Mouse (Mus musculus) hindbrain, embryonic 13.5 days (tissue): ENCODE measurements around the gene Hist1h4a. TPM values are rescaled to one million over a fixed set of nuclear protein-coding genes. Genes with fewer than 3 reads are reported as not detected.
"Not testable (repeated sequence)": the region's sequence is repeated elsewhere in the genome, so short reads cannot be mapped to it uniquely, and the experiment has no call there.

Source experiments
- ATAC-seq: fragments of 200-750 bp; cut with Nextera tagmentation; 2 replicates; pipeline ENCODE4 v1.8.0; 2017; ENCODE audit warnings: moderate TSS enrichment; ENCODE audit not compliant: low FRiP score
- H3K27ac ChIP-seq: fragments of 300-500 bp; sonication (generic); 2 replicates; pipeline ENCODE4 v1.5.1; 2015; ENCODE audit warnings: inconsistent platforms, mild to moderate bottlenecking, moderate library complexity
- H3K27me3 ChIP-seq: fragments of 300-500 bp; sonication (generic); 2 replicates; pipeline ENCODE4 v1.6.1; 2015; ENCODE audit warnings: mild to moderate bottlenecking, inconsistent platforms
- H3K36me3 ChIP-seq: fragments of 300-500 bp; sonication (generic); 2 replicates; pipeline ENCODE4 v1.6.1; 2015; ENCODE audit warnings: mild to moderate bottlenecking, inconsistent platforms
- H3K4me1 ChIP-seq: fragments of 300-500 bp; sonication (generic); replicated peaks from 2 replicates; pipeline ENCODE4 v1.6.1; 2015; ENCODE audit warnings: inconsistent platforms
- H3K4me2 ChIP-seq: fragments of 300-500 bp; sonication (generic); 2 replicates; pipeline ENCODE4 v1.6.1; 2015; ENCODE audit warnings: inconsistent platforms, mild to moderate bottlenecking, moderate library complexity
- H3K4me3 ChIP-seq: fragments of 300-500 bp; sonication (generic); 2 replicates; pipeline ENCODE4 v1.5.1; 2015; ENCODE audit warnings: mild to moderate bottlenecking, inconsistent platforms
- H3K9ac ChIP-seq: fragments of 300-500 bp; sonication (generic); 2 replicates; pipeline ENCODE4 v1.6.1; 2015; ENCODE audit warnings: mild to moderate bottlenecking, inconsistent platforms
- H3K9me3 ChIP-seq: fragments of 300-500 bp; sonication (generic); 2 replicates; pipeline ENCODE4 v1.6.1; 2016; ENCODE audit warnings: inconsistent platforms
- WGBS: fragments of 180-500 bp; shearing (Covaris S2); methylation state at CpG from one replicate; pipeline ENCODE4 v1.1.7; 2015; 5-methylcytosine and 5-hydroxymethylcytosine counted together
- polyA plus RNA-seq: library from polyadenylated mRNA; unstranded; fragments of >200 nt; fragmentation: Nextera tagmentation; extraction: Ambion mirVana; gene quantifications from 2 replicates; pipeline ENCODE4 v1.2.1, GENCODE M21; 2015

The Hist1h4a gene
- polyA plus RNA-seq, 1 experiment from 2014 or later: not detected

DNA sequence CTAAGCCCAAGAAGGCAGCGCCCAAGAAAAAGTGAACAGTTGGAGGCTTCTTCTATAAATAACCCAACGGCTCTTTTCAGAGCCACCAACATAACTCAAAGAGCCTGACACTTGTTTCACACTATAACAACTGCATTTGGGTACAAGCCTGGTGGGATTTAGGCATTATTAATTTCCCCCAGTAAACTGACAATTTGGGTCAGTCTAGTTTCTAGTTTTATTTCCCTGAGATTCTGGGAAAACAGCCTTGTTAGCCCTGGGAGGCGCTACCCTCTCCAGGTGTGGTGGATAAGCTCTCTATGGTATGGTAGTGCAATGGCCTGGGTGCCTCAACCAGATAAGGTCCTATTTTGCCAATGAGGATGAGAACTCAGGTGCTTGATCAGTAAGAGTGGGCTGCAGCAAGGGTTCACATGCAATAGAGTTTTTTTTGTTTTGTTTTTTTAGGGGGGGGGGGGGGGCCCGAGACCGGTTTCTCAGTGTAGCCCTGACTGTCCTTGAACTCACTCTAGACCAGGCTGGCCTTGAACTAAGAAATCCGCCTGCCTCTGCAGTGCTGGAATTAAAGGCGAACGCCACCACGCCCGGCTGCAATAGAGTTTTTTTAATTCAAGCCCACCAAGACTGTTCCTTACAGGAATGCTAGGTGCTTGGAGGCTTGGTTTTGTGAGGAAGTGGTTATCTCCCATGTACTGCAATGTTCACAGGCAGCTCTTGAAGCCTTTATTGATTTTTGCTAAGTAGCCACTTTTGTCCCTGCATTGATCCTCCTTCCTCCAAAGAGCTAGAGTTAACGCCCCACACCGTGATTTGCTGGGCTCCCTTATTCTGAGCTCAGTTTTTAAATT lies 3.5 kb upstream of the Hist1h4a start:
- Histone ChIP-seq H3K4me3 (peak overlapping the region; percentile 53), H3K36me3 (no peaks in the 10 kb centered on the region), H3K9ac (peak overlapping the region; percentile 79), H3K9me3 (no peaks in the 10 kb centered on the region), H3K4me1 (peaks cover 28% of the 10 kb centered on the region), H3K27ac (peak overlapping the region; percentile 89; the same call in 1 of the 2 replicates), H3K27me3 (no peaks in the 10 kb centered on the region), H3K4me2 (peak overlapping the region; percentile 94)
- no peak for ATAC-seq
- 36% methylated on average over 12 of the region's 12 CpGs for WGBS

DNA sequence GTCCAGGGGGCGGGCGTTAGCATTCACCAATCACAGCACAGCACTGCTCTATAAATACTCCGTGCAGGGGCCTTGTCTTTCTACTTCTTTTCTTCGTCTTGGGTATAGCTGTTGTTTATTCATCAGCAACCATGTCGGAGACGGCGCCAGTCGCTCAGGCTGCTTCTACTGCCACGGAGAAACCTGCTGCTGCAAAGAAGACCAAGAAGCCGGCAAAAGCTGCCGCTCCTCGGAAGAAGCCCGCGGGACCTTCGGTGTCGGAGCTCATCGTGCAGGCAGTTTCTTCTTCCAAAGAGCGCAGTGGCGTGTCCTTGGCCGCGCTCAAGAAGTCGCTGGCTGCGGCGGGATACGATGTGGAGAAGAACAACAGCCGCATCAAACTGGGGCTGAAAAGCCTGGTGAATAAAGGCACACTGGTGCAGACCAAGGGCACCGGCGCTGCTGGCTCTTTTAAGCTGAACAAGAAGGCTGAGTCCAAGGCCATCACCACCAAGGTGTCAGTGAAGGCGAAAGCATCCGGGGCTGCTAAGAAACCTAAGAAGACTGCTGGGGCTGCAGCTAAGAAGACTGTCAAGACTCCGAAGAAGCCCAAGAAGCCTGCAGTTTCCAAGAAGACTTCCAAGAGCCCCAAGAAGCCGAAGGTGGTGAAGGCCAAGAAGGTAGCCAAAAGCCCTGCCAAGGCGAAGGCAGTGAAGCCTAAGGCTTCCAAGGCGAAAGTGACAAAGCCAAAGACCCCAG lies 2.7 kb upstream of the Hist1h4a start, which contains the start of gene Hist1h1a:
Gene Hist1h1a (plus strand): TSS at position 81 of the 738 bp plus-strand sequence.
- Histone ChIP-seq H3K4me1 (peaks cover 28% of the 10 kb centered on the region), H3K27ac (peak within 1 kb of the TSS; percentile 89), H3K9me3 (no peaks in the 10 kb centered on the region), H3K27me3 (no peaks in the 10 kb centered on the region), H3K4me2 (peak within 1 kb of the TSS; percentile 94), H3K4me3 (peak within 1 kb of the TSS; percentile 53), H3K9ac (peak within 1 kb of the TSS; percentile 79), H3K36me3 (no peaks in the 10 kb centered on the region)
- whole genome bisulfite sequencing: 3% methylated on average over 34 of the region's 34 CpGs
- ATAC-seq: peak; percentile 69

DNA sequence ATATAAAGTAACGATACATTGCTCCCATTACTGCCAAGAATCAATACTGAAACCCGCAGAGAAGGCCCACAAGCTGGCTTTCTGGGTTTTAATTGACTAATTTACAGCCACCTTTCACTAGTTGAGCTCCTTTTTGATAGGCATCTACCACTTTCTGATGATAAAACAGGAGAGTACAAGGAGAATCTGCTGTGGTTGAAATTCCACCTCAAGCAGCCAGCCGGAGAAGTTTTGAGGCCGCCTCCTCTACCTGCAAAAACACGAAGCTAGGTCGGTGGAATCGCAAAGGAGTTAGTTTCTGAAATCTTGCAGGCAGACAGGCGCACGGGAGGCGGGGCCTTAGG lies 2.2 kb upstream of the Hist1h4a start:
- no peak for ATAC-seq
- peak overlapping the region; percentile 53 for H3K4me3 ChIP-seq
- H3K9ac ChIP-seq: no peak overlapping the region; the same call in 1 of the 2 replicates
- no peaks in the 10 kb centered on the region for H3K36me3 ChIP-seq
- no peaks in the 10 kb centered on the region for H3K9me3 ChIP-seq
- H3K27me3 ChIP-seq: no peaks in the 10 kb centered on the region
- 0% methylated on average over 10 of the region's 10 CpGs for WGBS
- H3K4me2 ChIP-seq: peak overlapping the region; percentile 94
- peaks cover 28% of the 10 kb centered on the region for H3K4me1 ChIP-seq
- peak overlapping the region; percentile 89 for H3K27ac ChIP-seq

DNA sequence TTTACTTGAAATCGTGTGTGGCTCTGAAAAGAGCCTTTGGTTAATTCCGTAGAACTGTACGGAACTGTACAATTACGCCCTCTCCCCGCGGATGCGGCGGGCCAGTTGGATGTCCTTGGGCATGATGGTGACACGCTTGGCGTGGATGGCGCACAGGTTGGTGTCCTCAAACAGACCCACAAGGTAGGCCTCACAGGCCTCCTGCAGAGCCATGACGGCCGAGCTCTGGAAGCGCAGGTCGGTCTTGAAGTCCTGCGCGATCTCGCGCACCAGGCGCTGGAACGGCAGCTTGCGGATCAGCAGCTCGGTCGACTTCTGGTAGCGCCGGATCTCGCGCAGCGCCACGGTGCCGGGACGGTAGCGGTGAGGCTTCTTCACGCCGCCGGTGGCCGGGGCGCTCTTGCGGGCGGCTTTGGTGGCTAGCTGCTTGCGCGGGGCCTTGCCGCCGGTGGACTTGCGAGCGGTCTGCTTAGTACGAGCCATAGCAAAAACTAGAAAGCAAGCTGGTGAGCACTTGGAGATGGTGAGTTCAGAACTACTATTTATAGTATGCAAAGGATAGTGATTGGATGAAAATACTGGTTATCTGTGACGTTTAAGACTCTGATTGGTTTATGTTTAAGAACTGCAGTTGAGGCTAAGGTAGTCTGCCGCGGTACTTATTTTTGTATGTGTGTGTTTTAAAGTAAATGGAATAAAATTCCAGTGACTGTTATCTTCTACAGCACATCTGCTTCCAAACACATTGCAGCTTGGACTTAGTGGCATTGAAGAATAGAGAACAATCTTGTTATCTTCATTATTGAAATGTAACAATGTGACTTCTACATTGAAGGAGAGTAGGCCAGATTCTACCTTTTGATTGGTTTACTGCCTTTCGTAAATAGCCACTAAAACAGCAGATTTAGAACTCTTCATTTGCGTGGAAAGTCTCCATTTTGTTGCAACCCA lies 1.1 kb upstream of the Hist1h4a start, which contains the start of gene Hist1h3a:
Gene Hist1h3a (minus strand): TSS at position 516 of the 951 bp plus-strand sequence.
- peak within 1 kb of the TSS; percentile 53 for H3K4me3 ChIP-seq
- peak within 1 kb of the TSS; percentile 62 for H3K9ac ChIP-seq
- under 1% methylated on average over 27 of the region's 52 CpGs for WGBS
- not testable (repeated sequence) for H3K36me3 ChIP-seq, H3K27me3 ChIP-seq, H3K9me3 ChIP-seq
- H3K27ac ChIP-seq: peak within 1 kb of the TSS; percentile 89
- H3K4me2 ChIP-seq: peak within 1 kb of the TSS; percentile 94
- peaks cover 33% of the 10 kb centered on the region for H3K4me1 ChIP-seq
- peak; percentile 76 for ATAC-seq

DNA sequence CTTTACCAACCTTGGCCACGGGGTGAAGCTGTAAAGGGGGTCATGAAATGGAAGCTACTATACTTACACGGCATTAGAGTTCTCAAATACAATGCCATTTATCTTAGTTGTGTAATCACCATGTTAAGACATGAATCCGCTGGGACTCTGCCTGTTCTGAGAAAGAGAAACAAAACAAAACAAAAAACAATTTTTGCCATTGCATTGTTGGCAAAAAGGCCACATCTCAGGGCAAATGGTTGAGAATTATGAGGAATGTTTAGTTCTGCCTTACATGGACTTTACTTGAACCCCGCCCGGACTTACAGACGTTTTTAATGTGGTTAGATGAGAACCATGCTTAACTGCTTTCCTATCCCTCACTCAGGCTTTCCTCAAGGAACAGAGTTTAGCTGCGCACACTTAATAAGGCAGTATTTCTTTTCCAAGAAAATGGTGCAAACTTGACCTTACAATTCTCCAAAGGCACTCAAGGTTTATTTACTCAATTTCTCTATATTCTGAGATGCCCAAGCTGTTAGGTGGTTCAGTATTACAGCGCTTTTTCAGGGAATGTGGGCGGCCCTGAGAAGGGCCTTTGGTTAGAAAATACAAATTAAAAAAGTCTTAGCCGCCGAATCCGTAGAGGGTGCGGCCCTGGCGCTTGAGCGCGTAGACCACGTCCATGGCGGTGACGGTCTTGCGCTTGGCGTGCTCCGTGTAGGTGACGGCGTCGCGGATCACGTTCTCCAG lies 624 bp downstream of the Hist1h4a start:
- no peaks in the 10 kb centered on the region for H3K36me3 ChIP-seq
- H3K27me3 ChIP-seq: no peaks in the 10 kb centered on the region
- peak overlapping the region; percentile 94 for H3K4me2 ChIP-seq
- 2% methylated on average over 22 of the region's 27 CpGs for WGBS
- peak overlapping the region; percentile 71 for H3K9ac ChIP-seq
- peak overlapping the region; percentile 53 for H3K4me3 ChIP-seq
- H3K4me1 ChIP-seq: peaks cover 33% of the 10 kb centered on the region
- H3K27ac ChIP-seq: peak overlapping the region; percentile 89
- ATAC-seq: peak; percentile 33; the same call in 1 of the 2 replicates
- H3K9me3 ChIP-seq: no peaks in the 10 kb centered on the region

DNA sequence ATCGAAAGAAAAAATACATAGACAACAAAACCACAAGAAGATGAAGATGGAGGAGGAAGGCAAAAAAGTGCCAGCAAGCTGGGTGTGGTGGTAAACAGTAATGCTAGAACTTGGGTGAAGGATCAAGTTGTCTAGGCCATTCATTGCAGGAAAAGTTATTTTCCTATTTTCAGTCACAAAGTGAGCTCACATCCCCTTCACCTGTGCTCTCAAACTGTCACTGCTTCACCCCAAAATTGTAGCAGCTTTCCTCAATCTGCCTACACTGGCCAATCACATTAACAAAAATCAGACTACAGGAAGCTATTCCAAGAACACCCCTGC lies 1.2 kb downstream of the Hist1h4a start:
- Histone ChIP-seq H3K4me1 (peaks cover 33% of the 10 kb centered on the region), H3K4me3 (peak overlapping the region; percentile 53; the same call in 1 of the 2 replicates), H3K9me3 (no peaks in the 10 kb centered on the region), H3K27me3 (no peaks in the 10 kb centered on the region), H3K4me2 (peak overlapping the region; percentile 94), H3K27ac (no peak overlapping the region; the same call in 1 of the 2 replicates), H3K9ac (no peak overlapping the region), H3K36me3 (no peaks in the 10 kb centered on the region)
- WGBS: 67% methylated on average over 1 of the region's 1 CpGs
- ATAC-seq: no peak

DNA sequence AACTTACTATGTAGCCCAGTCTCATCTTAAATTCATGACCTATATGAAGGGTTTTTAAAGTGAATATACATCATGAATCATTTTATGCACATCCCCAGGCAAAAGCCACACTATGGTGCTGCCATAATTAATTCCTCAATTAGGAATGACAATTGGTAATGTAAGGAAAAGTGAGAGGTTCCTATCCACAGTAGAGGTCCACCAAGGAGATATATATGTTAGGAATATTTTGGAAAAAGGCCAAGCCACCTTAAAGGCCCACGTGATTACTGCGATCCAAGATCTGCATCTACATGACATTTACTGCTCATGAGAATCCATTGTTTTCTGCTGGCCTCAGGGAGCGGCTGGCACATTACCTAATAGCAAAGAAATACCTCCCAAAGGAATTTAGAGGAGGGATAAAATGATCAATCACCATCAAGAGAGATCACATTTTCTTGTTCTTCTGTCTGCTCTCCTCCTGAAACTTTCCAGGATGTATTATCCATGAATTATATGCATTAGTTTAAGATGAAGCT lies 1.7 kb downstream of the Hist1h4a start:
- Histone ChIP-seq H3K4me1 (peaks cover 31% of the 10 kb centered on the region), H3K27me3 (no peaks in the 10 kb centered on the region), H3K36me3 (no peaks in the 10 kb centered on the region), H3K9me3 (no peaks in the 10 kb centered on the region), H3K4me3 (no peak overlapping the region), H3K9ac (no peak overlapping the region), H3K4me2 (no peak overlapping the region), H3K27ac (no peak overlapping the region)
- 60% methylated on average over 3 of the region's 3 CpGs for WGBS
- ATAC-seq: no peak

DNA sequence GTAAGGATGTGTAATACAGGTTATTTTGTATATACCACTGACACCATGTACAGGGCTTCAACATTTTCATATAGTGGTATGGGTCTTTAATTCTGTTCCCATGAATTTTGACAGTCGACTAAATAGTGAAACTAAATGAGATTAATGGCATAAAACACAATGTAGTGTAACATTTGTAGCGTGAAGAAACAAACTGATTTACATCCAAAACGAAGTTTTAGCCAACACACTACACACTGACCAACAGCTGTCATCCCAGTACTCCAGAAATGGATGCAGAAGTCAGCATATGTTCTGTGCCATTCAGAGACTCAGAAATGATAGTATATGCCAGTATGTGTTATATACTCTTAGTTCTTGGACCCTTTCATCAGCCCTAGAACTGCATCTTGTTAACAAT lies 3.1 kb downstream of the Hist1h4a start:
- WGBS: 46% methylated on average over 3 of the region's 3 CpGs

DNA sequence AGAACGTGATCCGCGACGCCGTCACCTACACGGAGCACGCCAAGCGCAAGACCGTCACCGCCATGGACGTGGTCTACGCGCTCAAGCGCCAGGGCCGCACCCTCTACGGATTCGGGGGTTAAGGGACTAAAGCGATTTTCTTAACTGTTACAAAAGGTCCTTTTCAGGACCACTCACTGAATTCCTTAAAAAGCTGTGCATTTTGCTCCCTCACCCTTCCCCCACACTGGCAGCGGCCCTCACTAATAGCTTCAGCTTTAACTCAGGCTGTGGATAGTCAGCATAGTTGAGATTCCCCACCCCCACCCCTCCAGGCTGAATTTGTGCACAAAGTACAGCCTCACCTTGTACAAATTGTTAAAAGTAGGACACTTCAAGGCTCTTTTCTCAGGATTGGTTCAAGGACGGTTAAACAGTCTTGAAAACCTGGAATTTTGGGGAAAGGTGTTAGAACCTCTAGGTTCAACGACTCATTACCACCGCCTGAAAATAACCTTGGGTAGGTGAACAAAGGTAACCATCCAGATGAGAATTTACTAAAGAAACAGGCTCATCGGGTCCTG lies 3.7 kb downstream of the Hist1h4a start:
- under 1% methylated on average over 21 of the region's 23 CpGs for WGBS
- Histone ChIP-seq H3K4me3 (peak overlapping the region; percentile 39), H3K4me1 (peaks cover 23% of the 10 kb centered on the region), H3K27me3 (no peaks in the 10 kb centered on the region), H3K27ac (peak overlapping the region; percentile 87), H3K9ac (peak overlapping the region; percentile 69), H3K36me3 (no peaks in the 10 kb centered on the region), H3K9me3 (no peaks in the 10 kb centered on the region), H3K4me2 (peak overlapping the region; percentile 66)
- ATAC-seq: peak; percentile 25

More for the DNA sequence above, 3.1 kb downstream of the Hist1h4a start:
- H3K9ac ChIP-seq: no peak overlapping the region
- no peaks in the 10 kb centered on the region for H3K9me3 ChIP-seq
- no peak for ATAC-seq
- H3K4me2 ChIP-seq: no peak overlapping the region
- no peaks in the 10 kb centered on the region for H3K36me3 ChIP-seq
- H3K27me3 ChIP-seq: no peaks in the 10 kb centered on the region
- no peak overlapping the region for H3K27ac ChIP-seq
- H3K4me1 ChIP-seq: peaks cover 20% of the 10 kb centered on the region
- no peak overlapping the region for H3K4me3 ChIP-seq

DNA sequence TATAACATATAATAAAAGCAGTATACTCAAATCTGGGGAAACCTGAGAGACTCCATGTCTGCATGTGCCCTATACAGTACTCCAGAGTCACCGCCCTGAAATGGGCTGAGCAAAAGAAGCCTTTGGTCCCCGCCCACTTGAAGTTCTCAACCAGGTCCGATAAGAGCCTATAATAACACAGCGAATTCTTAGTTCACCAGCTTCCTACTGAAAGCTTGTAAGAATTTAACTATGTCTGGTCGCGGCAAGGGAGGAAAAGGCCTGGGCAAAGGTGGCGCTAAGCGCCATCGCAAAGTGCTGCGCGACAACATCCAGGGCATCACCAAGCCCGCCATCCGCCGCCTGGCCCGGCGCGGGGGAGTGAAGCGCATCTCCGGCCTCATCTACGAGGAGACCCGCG lies 4.2 kb downstream of the Hist1h4a start, which contains the start of gene Hist1h4b:
Gene Hist1h4b (plus strand): TSS at position 224 of the 400 bp plus-strand sequence.
- Histone ChIP-seq H3K4me1 (peaks cover 22% of the 10 kb centered on the region), H3K27me3 (no peaks in the 10 kb centered on the region), H3K9me3 (no peaks in the 10 kb centered on the region), H3K9ac (peak within 1 kb of the TSS; percentile 69), H3K4me2 (peak within 1 kb of the TSS; percentile 66), H3K27ac (peak within 1 kb of the TSS; percentile 87), H3K36me3 (no peaks in the 10 kb centered on the region), H3K4me3 (peak within 1 kb of the TSS; percentile 39)
- WGBS: 0% methylated on average over 19 of the region's 22 CpGs
- ATAC-seq: peak; percentile 74

DNA sequence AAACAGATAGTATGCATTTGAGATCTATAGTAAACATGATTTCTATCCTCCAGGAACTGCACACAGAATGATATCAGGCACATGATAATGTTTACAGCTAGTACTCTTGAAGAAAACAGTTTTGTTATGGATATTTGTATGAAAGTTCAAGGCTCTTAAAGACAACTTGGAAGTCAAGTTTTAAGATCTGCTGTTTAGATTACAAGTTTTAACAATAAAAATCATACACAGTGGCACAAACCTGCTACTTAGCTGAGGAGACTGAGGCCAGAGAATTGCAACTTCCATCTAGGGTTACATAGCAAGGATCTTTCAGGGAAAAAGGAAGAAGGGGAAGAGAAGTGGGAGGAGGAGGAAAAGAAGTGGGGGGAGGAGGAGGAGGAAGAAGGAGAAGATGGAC lies 6.0 kb downstream of the Hist1h4a start:
- Histone ChIP-seq H3K9ac (no peak overlapping the region), H3K27me3 (no peaks in the 10 kb centered on the region), H3K4me2 (no peak overlapping the region), H3K4me1 (peaks cover 11% of the 10 kb centered on the region), H3K9me3 (no peaks in the 10 kb centered on the region), H3K4me3 (no peak overlapping the region), H3K27ac (no peak overlapping the region), H3K36me3 (no peaks in the 10 kb centered on the region)
- ATAC-seq: no peak
